Mouse (Mus musculus) megakaryocyte-erythroid progenitor cell, adult 5-6 weeks (primary cell): ENCODE measurements at regions not wholly inside any gene's neighbourhood (a gene's known extent, or its start where the extent isn't known, plus 50 kb on each side); places are given as distances from the start of the nearest gene placed in this dataset.
A peak's percentile ranks its signal among the peaks of the same experiment; 100 is the strongest.

Experiments
- ATAC-seq: replicated peaks from 2 replicates; pipeline ENCODE4 v1.8.0; 2016; ENCODE audit warnings: mild to moderate bottlenecking, inconsistent platforms; ENCODE audit not compliant: severe bottlenecking, poor library complexity, low FRiP score, low TSS enrichment

DNA sequence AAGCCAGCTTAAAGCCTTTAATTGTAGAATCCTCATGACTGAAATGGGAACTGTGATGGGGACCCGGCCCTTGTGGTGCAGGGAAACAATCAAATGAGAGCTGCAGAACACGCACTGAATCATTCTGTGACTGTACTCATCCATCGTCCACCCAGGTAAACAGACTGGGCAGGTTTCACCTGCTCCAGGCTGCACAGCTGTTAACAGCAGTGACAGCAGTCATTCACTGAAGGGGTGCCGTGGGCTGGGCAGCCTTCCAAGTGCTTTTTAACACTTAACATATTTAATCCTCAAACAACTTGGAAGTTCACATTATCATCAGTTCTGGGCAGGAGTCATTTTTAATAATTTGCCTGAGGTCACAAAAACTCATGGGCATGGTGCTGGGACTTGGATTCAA, 208.2 kb downstream of the Foxa2 start:
- no peak for ATAC-seq

DNA sequence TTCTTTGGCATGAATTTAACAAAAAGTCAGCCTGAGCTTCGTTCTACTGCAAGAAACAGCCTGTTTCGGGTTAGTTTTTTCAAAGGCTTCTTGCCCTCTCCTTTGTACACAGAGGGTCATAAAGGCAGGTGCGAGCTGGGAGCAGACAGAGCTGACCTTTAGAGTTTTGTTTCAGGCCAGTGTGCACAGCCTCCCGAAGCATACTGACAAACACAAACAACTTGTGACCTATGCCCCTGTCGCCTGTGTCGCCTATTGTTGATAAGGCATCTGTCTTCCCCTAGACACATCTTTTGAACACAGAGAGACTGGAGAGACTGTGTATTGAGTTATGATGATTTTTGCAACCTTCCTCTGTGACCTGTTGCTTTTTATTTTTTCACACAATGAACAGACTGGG, 216.2 kb downstream of the Foxa2 start:
- no peak for ATAC-seq

- ATAC-seq: no peak
Observed at GRCm38 (mm10) chr2:147816951-147817350, 229.8 kb downstream of the Foxa2 start.

GRCm38 (mm10) chr2:147814231-147814630, 232.5 kb downstream of the Foxa2 start:
- no peak for ATAC-seq

DNA sequence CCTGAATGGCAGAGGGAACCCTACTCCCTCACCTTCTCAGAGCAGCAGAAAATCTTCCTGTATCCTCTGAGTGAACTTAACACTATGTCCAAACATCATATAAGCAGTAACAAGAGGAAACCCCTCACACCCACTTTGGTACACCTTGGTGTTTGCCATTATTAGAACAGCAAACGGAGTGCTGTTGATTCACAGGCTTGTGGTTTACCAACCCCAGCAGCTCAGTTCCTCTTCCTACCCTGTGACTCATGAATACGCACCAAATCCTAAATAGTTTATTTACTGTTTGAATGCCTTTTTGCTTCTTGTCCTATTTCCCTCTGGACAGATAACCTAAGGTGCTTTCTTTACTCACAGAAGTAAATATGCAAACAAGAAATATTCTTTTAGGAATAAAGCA, 233.3 kb downstream of the Foxa2 start:
- ATAC-seq: no peak

DNA sequence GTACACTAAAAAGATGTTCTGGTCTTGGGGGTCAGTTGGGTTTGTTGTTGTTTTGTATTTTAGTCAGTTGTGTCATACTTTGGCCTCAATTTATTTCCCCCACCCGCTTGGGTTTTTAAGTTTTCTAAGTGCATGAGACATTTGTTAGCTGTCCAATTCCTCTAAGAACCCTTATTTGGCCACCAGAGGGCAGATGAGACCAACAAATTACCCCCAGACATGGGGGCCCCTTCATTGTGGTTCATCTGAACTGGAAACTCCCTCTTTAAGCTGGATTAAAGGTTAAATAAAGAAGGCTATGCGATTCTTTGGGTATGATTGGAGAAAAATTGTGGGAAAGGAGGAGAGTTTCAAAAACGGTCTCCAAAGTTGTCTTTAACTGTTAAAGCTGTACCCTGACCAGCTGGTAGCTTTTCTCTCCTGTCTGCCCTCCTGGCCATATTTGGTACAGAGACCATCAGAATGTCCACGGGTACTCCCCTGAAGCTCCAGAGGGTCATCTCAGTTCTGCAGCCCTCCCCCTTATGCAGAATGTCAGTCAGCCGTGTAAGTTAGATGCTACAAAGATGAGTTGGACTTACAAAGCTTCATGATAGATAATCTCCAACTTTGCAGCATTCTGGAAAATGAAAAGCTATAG, 238.6 kb downstream of the Foxa2 start:
- no peak; the same call in 1 of the 2 replicates for ATAC-seq

DNA sequence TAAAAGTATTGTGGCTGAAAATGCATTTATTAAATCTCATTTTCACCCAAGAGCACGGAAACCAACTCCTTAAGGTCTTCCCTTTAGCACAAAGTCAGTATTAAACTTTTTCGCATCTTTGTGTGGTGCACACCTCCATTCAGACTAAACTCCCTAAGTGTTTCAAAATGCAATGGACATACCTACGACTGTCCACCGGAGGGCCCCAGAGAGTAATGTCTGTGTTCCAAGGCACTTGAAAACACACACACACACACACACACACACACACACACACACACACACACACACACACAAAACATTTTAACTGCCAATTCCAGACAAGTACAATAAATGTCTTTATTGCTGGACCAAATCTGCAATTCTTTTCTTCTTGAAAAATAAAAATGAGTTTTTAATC, 243.7 kb downstream of the Foxa2 start:
- no peak for ATAC-seq

DNA sequence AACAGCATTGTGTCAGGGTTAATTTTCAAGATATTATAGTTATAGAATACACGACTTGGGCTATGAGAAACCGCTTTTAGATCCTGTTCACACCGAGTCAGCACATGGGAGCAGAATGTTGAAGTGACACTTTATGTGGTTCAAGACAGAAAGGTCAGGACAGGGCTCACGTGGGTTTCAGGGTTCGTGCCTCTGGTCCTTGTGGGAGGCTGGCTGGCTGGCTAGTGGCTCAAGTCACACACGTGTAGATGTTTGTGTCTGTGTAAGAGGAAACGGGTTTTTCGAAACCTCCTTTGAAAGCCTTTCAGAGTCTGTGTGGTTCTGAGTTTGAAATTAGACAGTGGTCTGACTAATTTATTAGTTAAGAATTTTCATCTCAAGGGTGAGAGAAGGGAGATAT, 255.3 kb downstream of the Foxa2 start:
- no peak for ATAC-seq

- ATAC-seq: no peak
Observed at GRCm38 (mm10) chr2:147789877-147790276, 256.9 kb downstream of the Foxa2 start.

GRCm38 (mm10) chr2:147789268-147789667, 257.5 kb downstream of the Foxa2 start:
- peak; percentile 84; the same call in 1 of the 2 replicates for ATAC-seq

DNA sequence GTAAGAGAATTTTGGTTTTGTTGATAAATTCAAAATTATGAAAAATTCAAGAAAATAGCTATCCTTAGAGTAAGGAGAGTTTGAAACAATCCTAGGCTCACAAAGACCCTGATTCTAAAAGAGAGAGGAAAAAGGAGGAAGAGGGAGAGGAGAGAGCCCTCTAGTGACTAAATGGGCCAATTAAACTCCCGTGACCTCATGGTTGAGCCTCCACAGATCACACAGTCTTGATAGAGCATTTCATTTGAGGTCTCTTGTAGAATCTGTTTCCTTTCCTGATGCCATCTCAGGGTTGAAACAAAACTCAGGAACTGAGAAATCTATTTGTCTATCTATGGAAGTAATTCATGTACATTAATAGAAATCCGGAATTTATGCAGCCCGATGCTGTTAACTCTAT, 258.8 kb downstream of the Foxa2 start:
- ATAC-seq: no peak

GRCm38 (mm10) chr2:147782496-147782895, 264.3 kb downstream of the Foxa2 start:
- ATAC-seq: no peak

DNA sequence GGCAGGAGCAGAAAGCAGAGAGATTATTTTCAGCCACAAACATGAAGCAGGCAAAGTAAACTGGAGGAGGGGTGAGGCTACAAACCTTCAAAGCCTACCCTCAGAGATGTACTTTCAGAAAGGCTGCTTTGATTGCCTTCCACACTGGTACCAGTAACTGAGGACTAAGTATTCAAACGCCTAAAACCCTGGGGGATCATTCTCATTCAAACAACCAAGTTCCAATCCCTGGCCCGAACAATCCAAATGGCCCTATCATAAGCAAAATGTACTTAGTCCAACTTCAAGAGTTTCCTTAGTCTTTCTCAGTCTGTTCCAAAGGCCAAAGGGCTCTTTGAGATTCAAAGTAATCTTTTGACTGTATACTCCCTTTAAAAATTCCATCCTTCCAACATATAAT, 270.5 kb downstream of the Foxa2 start:
- ATAC-seq: no peak

GRCm38 (mm10) chr2:147772579-147772978, 274.2 kb downstream of the Foxa2 start:
- no peak for ATAC-seq

DNA sequence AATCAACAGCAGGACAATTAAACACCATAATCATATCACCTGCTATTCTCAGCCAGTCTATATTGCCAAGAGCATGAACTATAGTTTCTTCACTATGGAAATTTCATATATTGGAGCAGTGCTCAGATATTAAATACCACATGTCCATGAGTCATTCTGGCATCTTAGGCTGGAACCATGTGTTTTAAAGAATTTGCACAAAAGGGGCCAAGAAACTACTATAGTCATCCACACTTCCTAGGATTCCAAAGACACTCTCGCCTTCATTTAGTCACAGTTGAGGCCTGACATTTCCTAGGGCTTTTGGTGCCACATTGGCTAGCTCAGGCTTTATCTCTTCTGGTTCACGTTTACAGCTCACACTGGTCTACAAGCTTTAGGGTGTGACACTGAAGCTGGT, 293.7 kb downstream of the Foxa2 start:
- no peak for ATAC-seq

DNA sequence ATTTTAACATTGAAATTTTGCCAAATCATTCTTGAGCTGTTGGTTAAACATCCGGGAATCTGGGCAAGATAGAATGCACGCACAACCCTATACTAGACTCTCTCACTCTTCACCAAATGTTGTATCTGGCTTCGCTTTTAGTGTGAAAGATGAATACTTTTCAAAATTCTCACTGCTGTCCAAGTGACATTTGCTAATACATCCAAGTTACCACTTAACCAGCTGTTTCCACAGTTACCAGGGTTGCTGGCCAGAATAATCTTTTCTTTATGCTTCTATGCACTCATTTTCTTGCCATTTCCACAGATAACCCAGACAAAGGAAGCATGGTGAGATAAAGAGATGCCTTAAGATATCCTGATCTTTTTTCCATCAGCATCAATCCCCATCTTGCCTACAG, 294.9 kb downstream of the Foxa2 start:
- ATAC-seq: no peak

DNA sequence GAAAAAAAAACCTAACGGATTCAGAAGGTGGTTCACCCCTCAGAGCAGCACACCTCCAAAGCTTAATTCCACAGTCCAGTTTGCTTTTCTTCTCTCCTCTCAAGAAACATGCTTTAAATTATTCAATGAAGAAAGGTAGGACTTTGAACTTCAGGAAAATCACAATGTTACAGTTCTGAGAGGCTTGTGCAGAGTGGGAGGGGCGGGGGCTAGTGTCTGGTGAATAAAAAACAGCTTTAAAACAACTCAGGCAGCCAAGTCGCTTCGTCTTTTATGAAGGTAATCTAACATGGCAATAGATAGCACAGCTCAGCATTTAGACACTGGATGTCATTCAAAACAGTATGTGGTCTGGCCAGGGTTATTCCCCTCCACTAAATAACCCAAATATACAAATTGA, 298.8 kb downstream of the Foxa2 start:
- no peak for ATAC-seq

- no peak for ATAC-seq
Observed at GRCm38 (mm10) chr2:147743908-147744307, 302.9 kb downstream of the Foxa2 start.

GRCm38 (mm10) chr2:147738307-147738872, 308.4 kb downstream of the Foxa2 start:
- peak; percentile 92 for ATAC-seq

- ATAC-seq: no peak
Observed at GRCm38 (mm10) chr2:147727396-147727795, 319.4 kb downstream of the Foxa2 start.

DNA sequence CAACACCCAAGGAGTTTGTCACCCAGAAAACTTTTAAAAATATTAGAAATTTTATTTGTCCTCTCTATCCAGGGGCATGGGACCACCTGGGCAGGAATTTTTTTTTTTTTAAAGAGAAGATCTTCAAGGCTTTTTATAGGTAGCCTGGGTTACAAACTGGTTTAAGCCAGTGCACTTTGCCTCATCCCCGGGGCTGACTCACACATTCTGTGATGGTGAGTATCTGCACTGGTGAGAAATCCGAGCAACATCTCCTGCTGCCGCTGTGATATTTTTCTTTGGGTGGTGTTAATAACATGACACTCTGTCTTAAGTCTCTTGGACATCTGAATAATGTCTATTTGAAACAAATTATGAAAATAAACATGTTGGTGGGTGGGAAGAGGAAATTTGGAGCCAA, 327.8 kb downstream of the Foxa2 start:
- ATAC-seq: no peak

- ATAC-seq: no peak
Observed at GRCm38 (mm10) chr2:147717484-147717947, 329.3 kb downstream of the Foxa2 start.
